ENCODE assay signal across 8 mouse cellular contexts in the genomic region with DNA sequence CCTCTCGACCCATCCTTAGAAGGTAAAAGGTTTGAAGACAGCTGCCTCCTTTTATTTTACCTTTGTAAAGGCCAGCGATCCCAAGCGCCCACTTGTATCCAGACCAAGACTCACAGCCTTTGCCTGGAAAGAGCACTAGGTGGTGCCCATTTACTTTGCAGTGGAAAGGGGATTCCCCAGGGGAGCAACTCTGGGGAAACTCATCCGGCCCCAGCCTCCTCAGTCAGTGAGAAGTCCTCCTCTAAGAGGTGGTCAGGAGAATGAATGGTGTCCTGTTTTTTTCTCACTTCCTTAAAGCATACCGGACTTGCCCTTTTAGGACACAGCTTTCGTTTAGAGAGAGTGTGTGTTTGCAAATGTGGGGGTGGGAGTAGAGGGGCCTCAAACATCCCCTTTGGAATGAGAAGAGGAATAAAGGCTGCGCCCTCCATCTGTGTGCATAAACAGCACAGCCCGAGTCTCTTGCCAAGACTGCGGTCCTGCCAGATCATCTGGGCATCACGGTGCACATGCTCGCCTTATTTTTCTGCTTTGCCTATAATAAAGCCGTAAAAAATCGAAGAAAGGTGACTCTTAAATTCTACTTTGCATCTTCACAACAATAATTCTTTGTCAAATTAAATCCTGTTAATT. TPM values are rescaled to one million over a fixed set of nuclear protein-coding genes. Genes with fewer than 3 reads are reported as not detected.
A peak's percentile ranks its signal among the peaks of the same experiment; 100 is the strongest.
DNase-seq lines count a peak whose midpoint lies in the region; ATAC-seq and TF ChIP-seq lines count a peak whose summit lies in the region.

No protein-coding gene starts in this region.

- TF ChIP-seq POLR2A in cerebellum, adult 2 months (IDR thresholded peaks at IDR 0.05; ENCODE audit: borderline replicate concordance, insufficient read depth, low read length): no peak

- H3K27me3 ChIP-seq in cerebellum, adult 2 months (ENCODE audit: control insufficient read depth, insufficient read depth, low read length): no peaks in the 10 kb centered on the region
- no peaks in the 10 kb centered on the region for H3K27me3 ChIP-seq in forebrain, embryonic 15.5 days
- no peaks in the 10 kb centered on the region for H3K27me3 ChIP-seq in limb, embryonic 10.5 days (ENCODE audit: low read depth, poor library complexity, severe bottlenecking)
- H3K27me3 ChIP-seq in midbrain, embryonic 13.5 days: no peaks in the 10 kb centered on the region

- TF ChIP-seq CTCF in layer of hippocampus, adult 2 months (conservative IDR thresholded peaks at IDR 0.05): peak; percentile 69
- peak; percentile 34; the same call in 1 of the 2 replicates for TF ChIP-seq CTCF in cerebellum, adult 2 months (IDR thresholded peaks at IDR 0.05; ENCODE audit: borderline replicate concordance, insufficient read depth, low read depth, low read length)

- H3K9me3 ChIP-seq in forebrain, embryonic 15.5 days: no peaks in the 10 kb centered on the region
- no peaks in the 10 kb centered on the region for H3K9me3 ChIP-seq in limb, embryonic 10.5 days (replicated peaks)
- H3K9me3 ChIP-seq in midbrain, embryonic 13.5 days: no peaks in the 10 kb centered on the region

- WGBS in cerebellum, adult 2 months: 13% methylated on average over 13 of the region's 13 CpGs
- 8% methylated on average over 13 of the region's 13 CpGs for WGBS in forebrain, embryonic 15.5 days
- 12% methylated on average over 13 of the region's 13 CpGs for WGBS in limb, embryonic 10.5 days
- 21% methylated on average over 13 of the region's 13 CpGs for WGBS in midbrain, embryonic 13.5 days

- H3K4me2 ChIP-seq in forebrain, embryonic 15.5 days (replicated peaks): peak overlapping the region; percentile 24
- H3K4me2 ChIP-seq in midbrain, embryonic 13.5 days (replicated peaks): peak overlapping the region; percentile 38

- peak; percentile 78 for ATAC-seq in forebrain, embryonic 15.5 days (replicated peaks)
- ATAC-seq in midbrain, embryonic 13.5 days: peak; percentile 78

- DNase-seq in layer of hippocampus, adult 2 months (ENCODE audit: low spot score in 2 of 2): peak in 1 of 2 experiments; percentile 11
- DNase-seq in layer of hippocampus, adult 9-11 months: no peak
- DNase-seq in cerebellum, adult 2 months: peak; percentile 23 to 31
- DNase-seq in heart, postnatal 36 days: peak; percentile 29 to 36
- peak; percentile 59 for DNase-seq in limb, embryonic 10.5 days (ENCODE audit: low spot score)
- DNase-seq in urinary bladder, postnatal 25 days (ENCODE audit: low spot score): peak; percentile 22

- H3K4me1 ChIP-seq in cerebellum, adult 2 months (ENCODE audit: control insufficient read depth, insufficient read depth, low read length): no peaks in the 10 kb centered on the region
- H3K4me1 ChIP-seq in forebrain, embryonic 15.5 days: peaks cover 23% of the 10 kb centered on the region
- H3K4me1 ChIP-seq in limb, embryonic 10.5 days: peaks cover 33% of the 10 kb centered on the region
- peaks cover 17% of the 10 kb centered on the region for H3K4me1 ChIP-seq in midbrain, embryonic 13.5 days (replicated peaks)

- peak overlapping the region; percentile 6; the same call in 1 of the 2 replicates for H3K4me3 ChIP-seq in layer of hippocampus, adult 2 months
- peak overlapping the region; percentile 15 for H3K4me3 ChIP-seq in cerebellum, adult 2 months (replicated peaks; ENCODE audit: insufficient read depth, low read depth, low read length)
- H3K4me3 ChIP-seq in forebrain, embryonic 15.5 days: no peak overlapping the region
- 0 out of 2 replicates have a peak overlapping the region, but pooled peaks have one; percentile 11 for H3K4me3 ChIP-seq in limb, embryonic 10.5 days
- no peak overlapping the region; the same call in 1 of the 2 replicates for H3K4me3 ChIP-seq in midbrain, embryonic 13.5 days (replicated peaks)

- intact Hi-C loops in heart, postnatal 36 days (cut with DNase I): loop anchor here (5.0 kb wide), 1 partner anchor 1751 kb away; no protein-coding TSS in a partner anchor

- H3K36me3 ChIP-seq in forebrain, embryonic 15.5 days: no peaks in the 10 kb centered on the region
- H3K36me3 ChIP-seq in limb, embryonic 10.5 days: no peaks in the 10 kb centered on the region
- H3K36me3 ChIP-seq in midbrain, embryonic 13.5 days: no peaks in the 10 kb centered on the region

- no peak overlapping the region for H3K27ac ChIP-seq in layer of hippocampus, adult 2 months
- H3K27ac ChIP-seq in cerebellum, adult 2 months (ENCODE audit: insufficient read depth, low read length): no peak overlapping the region
- no peak overlapping the region for H3K27ac ChIP-seq in forebrain, embryonic 15.5 days (replicated peaks)
- H3K27ac ChIP-seq in limb, embryonic 10.5 days: peak overlapping the region; percentile 64; the same call in 1 of the 2 replicates
- H3K27ac ChIP-seq in midbrain, embryonic 13.5 days: no peak overlapping the region

- H3K9ac ChIP-seq in forebrain, embryonic 15.5 days (replicated peaks): no peak overlapping the region
- H3K9ac ChIP-seq in midbrain, embryonic 13.5 days (replicated peaks): no peak overlapping the region

RNA-seq across cellular contexts. Expression of a gene that starts 57.5 kb away (rescaled TPM):
- total RNA-seq in layer of hippocampus, adult 2 months (2021): 1 to 10 TPM; 7.3 TPM
- 6.4 and 6.7 TPM in 2 replicates for polyA plus RNA-seq in cerebellum, adult 2 months (2012; rRNA removed)
- polyA plus RNA-seq in forebrain, embryonic 15.5 days (2015; fragmentation: Nextera tagmentation; extraction: Ambion mirVana): 9.4 and 9.7 TPM in 2 replicates
- total RNA-seq in heart, postnatal 36 days (2021): 1 to 10 TPM; 2.6 to 3.1 TPM
- 13.8 and 15.1 TPM in 2 replicates for polyA plus RNA-seq in limb, embryonic 10.5 days (2016; fragmentation: Nextera tagmentation; extraction: Ambion mirVana)
- polyA plus RNA-seq in midbrain, embryonic 13.5 days (2015; fragmentation: Nextera tagmentation; extraction: Ambion mirVana): 8.0 and 8.3 TPM in 2 replicates

Comparison
In these comparisons a context has a peak if more than half of its experiments do, and no peak if none do; other contexts are left out.
1. H3K4me3 ChIP-seq: peak in layer of hippocampus, adult 2 months (single experiment), cerebellum, adult 2 months (single experiment) and limb, embryonic 10.5 days (single experiment); none in forebrain, embryonic 15.5 days (single experiment) and midbrain, embryonic 13.5 days (single experiment).